Mouse (Mus musculus) hindbrain, postnatal 0 days (tissue): ENCODE results near the gene Tsc22d1. TPM values are rescaled to one million over a fixed set of nuclear protein-coding genes. Genes with fewer than 3 reads are reported as not detected.

Experiments
- ATAC-seq: fragments of 200-750 bp; cut with Nextera tagmentation; 2 replicates; pipeline ENCODE4 v1.8.0; 2017; ENCODE audit warnings: mild to moderate bottlenecking, moderate TSS enrichment, moderate library complexity
- DNase-seq: peaks from one replicate; pipeline ENCODE4 v3.0.0-alpha.2; 2015; ENCODE audit warnings: low spot score
- H3K27ac ChIP-seq: fragments of 300-500 bp; sonication (generic); 2 replicates; pipeline ENCODE4 v1.5.1; 2014; ENCODE audit warnings: mild to moderate bottlenecking
- H3K27me3 ChIP-seq: fragments of 300-500 bp; sonication (generic); 2 replicates; pipeline ENCODE4 v1.6.1; 2014; ENCODE audit warnings: low read length, mixed read lengths; ENCODE audit not compliant: insufficient read depth
- H3K36me3 ChIP-seq: fragments of 300-500 bp; sonication (generic); 2 replicates; pipeline ENCODE4 v1.6.1; 2014; ENCODE audit warnings: low read length, mixed read lengths; ENCODE audit not compliant: insufficient read depth
- H3K4me1 ChIP-seq: fragments of 300-500 bp; sonication (generic); 2 replicates; pipeline ENCODE4 v1.6.1; 2014; ENCODE audit warnings: antibody characterized with exemption, low read length, mixed read lengths; ENCODE audit not compliant: insufficient read depth
- H3K4me2 ChIP-seq: fragments of 300-500 bp; sonication (generic); 2 replicates; pipeline ENCODE4 v1.6.1; 2014; ENCODE audit warnings: low read depth, mild to moderate bottlenecking, low read length, moderate library complexity, mixed read lengths
- H3K4me3 ChIP-seq: fragments of 300-500 bp; sonication (generic); 2 replicates; pipeline ENCODE4 v1.5.1; 2014; ENCODE audit warnings: low read length
- H3K9ac ChIP-seq: fragments of 300-500 bp; sonication (generic); replicated peaks from 2 replicates; pipeline ENCODE4 v1.6.1; 2014; ENCODE audit warnings: mild to moderate bottlenecking, low read length, moderate library complexity, mixed read lengths
- H3K9me3 ChIP-seq: fragments of 300-500 bp; sonication (generic); 2 replicates; pipeline ENCODE4 v1.6.1; 2016; ENCODE audit warnings: low read length, mixed read lengths
- CTCF ChIP-seq: IDR thresholded peaks from 2 replicates; pipeline ENCODE4 v1.5.1; 2016; ENCODE audit warnings: antibody characterized with exemption, control low read depth, low read depth
- WGBS: fragments of 180-500 bp; shearing (Covaris S2); extraction: QIAGEN DNeasy Blood & Tissue Kit; methylation state at CpG from one replicate; pipeline ENCODE4 v1.1.7; 2014; 5-methylcytosine and 5-hydroxymethylcytosine counted together
- polyA plus RNA-seq: library from polyadenylated mRNA; unstranded; fragments of >200 nt; fragmentation: Nextera tagmentation; extraction: Ambion mirVana; gene quantifications from 2 replicates; pipeline ENCODE4 v1.2.1, GENCODE M21; 2015
- total RNA-seq: library from RNA; depleted of rRNA; stranded (reverse); fragments of >200 nt; gene quantifications from 2 replicates; pipeline ENCODE4 v1.2.3, GENCODE M21; 2014

Tsc22d1 gene
- total and polyA plus RNA-seq, 2 experiments from 2014 or later, result 525 to 544 TPM

- no peak for TF ChIP-seq CTCF
- H3K4me3 ChIP-seq, result no peak overlapping the region
- ATAC-seq, result no peak
Measured at GRCm38 (mm10) chr14:76478076-76478475, 63.3 kb downstream of the Tsc22d1 start.

DNA sequence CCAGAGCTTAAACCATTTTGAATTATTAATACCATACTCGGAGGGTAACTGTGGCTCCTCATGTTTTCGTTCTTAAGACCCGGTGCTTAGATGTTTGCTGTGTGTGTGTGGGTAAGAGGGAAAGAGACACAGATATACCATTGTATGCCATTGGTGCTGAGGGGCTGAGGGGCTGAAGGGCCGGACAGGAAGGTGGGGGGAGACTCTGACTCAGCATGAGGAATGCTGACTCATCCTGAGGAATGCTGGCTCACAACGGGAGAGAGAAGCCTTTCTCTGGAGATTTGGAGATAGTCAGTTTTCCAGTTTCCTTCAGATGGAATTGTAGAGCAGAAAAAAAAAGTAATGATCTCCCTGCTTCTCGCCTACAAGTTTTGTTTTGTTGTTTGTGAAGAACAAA, 63.9 kb downstream of the Tsc22d1 start:
- TF ChIP-seq CTCF, result no peak
- ATAC-seq (no peak), DNase-seq (no peak)
- no peak overlapping the region for H3K9ac ChIP-seq
- H3K36me3 ChIP-seq, result no peaks in the 10 kb centered on the region
- H3K27ac ChIP-seq, result no peak overlapping the region
- 50% methylated on average over 6 of the region's 6 CpGs for WGBS
- H3K4me1 ChIP-seq, result no peaks in the 10 kb centered on the region
- no peaks in the 10 kb centered on the region for H3K9me3 ChIP-seq
- no peak overlapping the region for H3K4me3 ChIP-seq
- no peak overlapping the region for H3K4me2 ChIP-seq
- no peaks in the 10 kb centered on the region for H3K27me3 ChIP-seq

More at GRCm38 (mm10) chr14:76478076-76478475, 63.3 kb downstream of the Tsc22d1 start:
- WGBS, result 62% methylated on average over 2 of the region's 2 CpGs
- H3K36me3 ChIP-seq, result no peaks in the 10 kb centered on the region
- H3K9ac ChIP-seq, result no peak overlapping the region
- no peaks in the 10 kb centered on the region for H3K27me3 ChIP-seq
- no peak overlapping the region for H3K4me2 ChIP-seq
- no peaks in the 10 kb centered on the region for H3K9me3 ChIP-seq
- no peak overlapping the region for H3K27ac ChIP-seq
- no peaks in the 10 kb centered on the region for H3K4me1 ChIP-seq
- DNase-seq, result no peak

DNA sequence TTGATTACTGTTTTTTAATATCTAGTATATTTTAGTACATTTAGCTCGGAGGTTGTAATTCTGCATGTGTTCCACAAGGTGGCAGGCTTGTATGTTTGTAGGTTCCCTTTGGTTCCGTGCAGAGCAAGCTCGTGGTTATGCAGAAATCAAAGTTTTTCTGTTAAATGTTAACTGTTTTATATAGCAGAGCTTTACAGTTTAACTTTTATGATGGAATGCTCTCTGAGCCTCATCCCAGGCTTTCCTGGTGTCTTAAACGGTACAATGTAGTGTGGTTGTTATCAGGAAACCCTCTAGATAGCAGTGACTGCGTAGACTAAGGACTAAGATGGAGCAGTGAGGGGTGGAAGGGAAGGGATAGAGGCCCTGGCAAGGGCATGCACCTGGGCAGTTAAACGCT, 65.1 kb downstream of the Tsc22d1 start:
- WGBS, result 36% methylated on average over 6 of the region's 6 CpGs
- Histone ChIP-seq H3K9me3 (no peaks in the 10 kb centered on the region), H3K27ac (no peak overlapping the region), H3K27me3 (no peaks in the 10 kb centered on the region), H3K4me1 (no peaks in the 10 kb centered on the region), H3K36me3 (no peaks in the 10 kb centered on the region), H3K9ac (no peak overlapping the region), H3K4me3 (no peak overlapping the region), H3K4me2 (no peak overlapping the region)
- peak; percentile 81 for TF ChIP-seq CTCF
- DNase-seq, result peak; percentile 84
- 0 out of 2 replicates have a peak, but pooled peaks have one; percentile 31 for ATAC-seq

DNA sequence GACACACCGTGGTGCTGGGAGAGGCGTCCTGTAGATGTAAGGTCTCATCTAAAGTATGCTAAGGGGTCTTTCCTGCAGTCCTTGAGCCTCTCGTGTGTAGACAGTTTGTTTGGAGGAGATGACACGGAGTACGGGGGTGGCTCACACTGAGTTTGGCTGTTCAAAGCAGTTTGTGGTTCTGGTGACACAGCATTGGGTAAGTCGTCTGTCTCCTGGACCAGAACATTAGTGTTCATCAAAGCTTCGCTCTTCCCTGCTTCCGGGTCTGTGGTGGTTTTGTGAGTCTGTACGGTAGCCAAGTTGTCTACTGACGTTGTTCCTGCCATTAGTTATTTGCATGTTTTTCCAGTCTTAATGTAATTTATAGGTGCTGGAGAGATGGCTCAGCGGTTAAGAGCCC, 65.7 kb downstream of the Tsc22d1 start:
- H3K27me3 ChIP-seq, result no peaks in the 10 kb centered on the region
- no peaks in the 10 kb centered on the region for H3K36me3 ChIP-seq
- ATAC-seq (no peak), DNase-seq (no peak)
- H3K4me2 ChIP-seq, result no peak overlapping the region
- H3K9me3 ChIP-seq, result no peaks in the 10 kb centered on the region
- H3K4me3 ChIP-seq, result no peak overlapping the region
- no peak for TF ChIP-seq CTCF
- no peaks in the 10 kb centered on the region for H3K4me1 ChIP-seq
- no peak overlapping the region for H3K9ac ChIP-seq
- no peak overlapping the region for H3K27ac ChIP-seq
- WGBS, result 90% methylated on average over 11 of the region's 11 CpGs

- Histone ChIP-seq H3K27me3 (no peaks in the 10 kb centered on the region), H3K9ac (no peak overlapping the region), H3K4me1 (peaks cover 7% of the 10 kb centered on the region; the same call in 1 of the 2 replicates), H3K27ac (no peak overlapping the region), H3K4me2 (no peak overlapping the region), H3K4me3 (no peak overlapping the region), H3K9me3 (no peaks in the 10 kb centered on the region), H3K36me3 (no peaks in the 10 kb centered on the region)
- TF ChIP-seq CTCF, result no peak
- WGBS, result 91% methylated on average over 1 of the region's 1 CpGs
- DNase-seq (no peak), ATAC-seq (no peak)
Measured at GRCm38 (mm10) chr14:76483701-76484100, 68.9 kb downstream of the Tsc22d1 start.

DNA sequence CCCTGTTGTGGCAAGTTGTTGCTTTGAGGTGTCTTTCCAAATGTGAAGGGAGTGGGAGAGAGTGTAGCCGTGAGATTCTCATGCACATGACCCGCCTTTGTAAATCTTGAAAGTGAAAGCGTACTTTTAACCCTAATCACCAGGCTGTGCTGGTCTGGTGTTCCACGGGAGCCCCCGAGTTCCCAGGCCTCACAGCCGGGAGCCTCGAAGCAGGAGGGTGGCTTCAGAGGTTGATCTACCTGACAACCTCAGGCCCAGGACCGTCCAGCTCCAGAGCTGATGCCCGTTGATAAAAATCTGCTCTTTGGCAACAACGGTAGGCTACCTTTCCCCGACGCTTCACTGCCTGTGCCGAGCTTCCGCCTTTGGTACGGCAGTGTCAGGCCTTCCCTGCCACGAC, 72.8 kb downstream of the Tsc22d1 start:
- Histone ChIP-seq H3K4me3 (no peak overlapping the region), H3K27ac (peak overlapping the region; percentile 61; the same call in 1 of the 2 replicates), H3K4me1 (peaks cover 7% of the 10 kb centered on the region; the same call in 1 of the 2 replicates), H3K4me2 (no peak overlapping the region), H3K9me3 (no peaks in the 10 kb centered on the region), H3K36me3 (no peaks in the 10 kb centered on the region), H3K9ac (no peak overlapping the region), H3K27me3 (no peaks in the 10 kb centered on the region)
- TF ChIP-seq CTCF, result no peak
- no peak for ATAC-seq
- 89% methylated on average over 16 of the region's 16 CpGs for WGBS
- no peak for DNase-seq

DNA sequence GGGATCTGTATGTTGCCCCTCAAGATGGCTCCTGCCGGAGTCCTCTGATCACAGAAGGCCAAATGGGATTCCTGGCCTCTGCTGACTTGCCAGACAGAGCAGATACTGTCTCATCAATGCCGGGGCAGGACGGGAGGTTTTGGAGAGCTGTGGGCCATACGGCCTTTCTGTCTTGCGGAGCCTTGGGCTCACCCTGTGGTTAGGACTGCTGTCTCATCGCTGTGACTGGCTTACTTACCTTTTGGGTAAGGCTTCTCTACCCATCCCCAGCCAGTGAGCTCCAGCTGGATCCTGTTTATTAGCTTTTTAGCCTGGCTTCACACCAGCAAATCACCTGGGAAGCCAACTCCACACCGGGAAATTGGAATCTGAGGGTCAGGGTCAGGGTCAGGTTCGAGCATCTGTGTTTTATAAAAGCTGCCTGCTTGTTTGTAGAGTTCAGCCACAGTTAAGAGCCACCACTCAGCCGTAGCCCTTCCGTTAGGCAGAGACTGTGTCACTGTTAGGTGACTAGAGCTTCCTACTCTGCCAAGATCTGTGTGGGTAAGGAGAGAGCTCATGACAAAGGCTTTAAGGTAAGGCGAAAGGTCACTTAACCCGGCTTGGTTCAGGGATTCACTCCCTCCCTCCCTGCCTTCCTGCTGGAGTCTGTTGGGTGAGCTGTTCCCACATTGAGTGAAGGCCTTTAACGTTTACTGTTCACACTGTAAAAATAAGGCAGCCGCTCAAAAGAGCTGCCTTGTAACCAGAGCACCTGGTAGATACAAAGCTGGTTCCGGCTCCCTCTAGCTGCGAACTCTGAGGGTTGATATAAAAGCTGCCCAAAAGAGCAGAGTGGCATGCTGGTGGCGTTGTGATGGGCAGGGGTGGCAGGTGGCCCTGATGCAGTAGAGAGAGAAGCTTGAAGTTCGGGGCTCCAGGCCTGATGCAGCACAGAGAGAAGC, 73.6 kb downstream of the Tsc22d1 start:
- 67% methylated on average over 18 of the region's 18 CpGs for WGBS
- Histone ChIP-seq H3K27ac (peak overlapping the region; percentile 61), H3K4me3 (no peak overlapping the region), H3K4me1 (peaks cover 7% of the 10 kb centered on the region; the same call in 1 of the 2 replicates), H3K4me2 (no peak overlapping the region), H3K9me3 (no peaks in the 10 kb centered on the region), H3K27me3 (no peaks in the 10 kb centered on the region), H3K36me3 (no peaks in the 10 kb centered on the region), H3K9ac (no peak overlapping the region)
- DNase-seq (peak; percentile 58), ATAC-seq (peak; percentile 61; the same call in 1 of the 2 replicates)
- TF ChIP-seq CTCF, result peak; percentile 53
